Mouse (Mus musculus) stomach, embryonic 15.5 days (tissue): ENCODE measurements at regions not wholly inside any gene's neighbourhood (a gene's known extent, or its start where the extent isn't known, plus 50 kb on each side); places are given as distances from the start of the nearest gene placed in this dataset.

Experiments used
- ATAC-seq: fragments of 200-750 bp; cut with Nextera tagmentation; 2 replicates; pipeline ENCODE4 v1.8.0; 2017; ENCODE audit warnings: low read depth, moderate number of reproducible peaks, moderate TSS enrichment; ENCODE audit not compliant: insufficient read depth, low FRiP score
- H3K27ac ChIP-seq: fragments of 300-500 bp; sonication (generic); 2 replicates; pipeline ENCODE4 v1.5.1; 2015; ENCODE audit warnings: mild to moderate bottlenecking, inconsistent platforms
- H3K27me3 ChIP-seq: fragments of 300-500 bp; sonication (generic); replicated peaks from 2 replicates; pipeline ENCODE4 v1.6.1; 2015; ENCODE audit warnings: inconsistent platforms
- H3K36me3 ChIP-seq: fragments of 300-500 bp; sonication (generic); 2 replicates; pipeline ENCODE4 v1.6.1; 2015; ENCODE audit warnings: inconsistent platforms
- H3K4me1 ChIP-seq: fragments of 300-500 bp; sonication (generic); 2 replicates; pipeline ENCODE4 v1.6.1; 2015; ENCODE audit warnings: inconsistent platforms
- H3K4me2 ChIP-seq: fragments of 300-500 bp; sonication (generic); 2 replicates; pipeline ENCODE4 v1.6.1; 2015; ENCODE audit warnings: mild to moderate bottlenecking, inconsistent platforms
- H3K4me3 ChIP-seq: fragments of 300-500 bp; sonication (generic); replicated peaks from 2 replicates; pipeline ENCODE4 v1.5.1; 2015; ENCODE audit warnings: inconsistent platforms
- H3K9ac ChIP-seq: fragments of 300-500 bp; sonication (generic); 2 replicates; pipeline ENCODE4 v1.6.1; 2015; ENCODE audit warnings: inconsistent platforms
- H3K9me3 ChIP-seq: fragments of 300-500 bp; sonication (generic); 2 replicates; pipeline ENCODE4 v1.6.1; 2016; ENCODE audit warnings: inconsistent platforms
- WGBS: fragments of 180-500 bp; shearing (Covaris S2); methylation state at CpG from one replicate; pipeline ENCODE4 v1.1.7; 2015; 5-methylcytosine and 5-hydroxymethylcytosine counted together

GRCm38 (mm10) chr9:87310150-87310549 lies 54.8 kb upstream of the Cep162 start:
- Histone ChIP-seq H3K27me3 (no peaks in the 10 kb centered on the region), H3K9ac (no peak overlapping the region), H3K4me2 (no peak overlapping the region), H3K36me3 (no peaks in the 10 kb centered on the region), H3K4me3 (no peak overlapping the region), H3K27ac (no peak overlapping the region), H3K4me1 (no peaks in the 10 kb centered on the region), H3K9me3 (no peaks in the 10 kb centered on the region)
- ATAC-seq = peak; percentile 88
- WGBS = 62% methylated on average over 6 of the region's 6 CpGs
